Mouse (Mus musculus) hindbrain, postnatal 0 days (tissue): ENCODE data around the gene Cerk. TPM values are rescaled to one million over a fixed set of nuclear protein-coding genes. Genes with fewer than 3 reads are reported as not detected.

Experiments used
- ATAC-seq: fragments of 200-750 bp; cut with Nextera tagmentation; 2 replicates; pipeline ENCODE4 v1.8.0; 2017; ENCODE audit warnings: mild to moderate bottlenecking, moderate TSS enrichment, moderate library complexity
- DNase-seq: peaks from one replicate; pipeline ENCODE4 v3.0.0-alpha.2; 2015; ENCODE audit warnings: low spot score
- H3K27ac ChIP-seq: fragments of 300-500 bp; sonication (generic); 2 replicates; pipeline ENCODE4 v1.5.1; 2014; ENCODE audit warnings: mild to moderate bottlenecking
- H3K27me3 ChIP-seq: fragments of 300-500 bp; sonication (generic); 2 replicates; pipeline ENCODE4 v1.6.1; 2014; ENCODE audit warnings: low read length, mixed read lengths; ENCODE audit not compliant: insufficient read depth
- H3K36me3 ChIP-seq: fragments of 300-500 bp; sonication (generic); 2 replicates; pipeline ENCODE4 v1.6.1; 2014; ENCODE audit warnings: low read length, mixed read lengths; ENCODE audit not compliant: insufficient read depth
- H3K4me1 ChIP-seq: fragments of 300-500 bp; sonication (generic); 2 replicates; pipeline ENCODE4 v1.6.1; 2014; ENCODE audit warnings: antibody characterized with exemption, low read length, mixed read lengths; ENCODE audit not compliant: insufficient read depth
- H3K4me2 ChIP-seq: fragments of 300-500 bp; sonication (generic); 2 replicates; pipeline ENCODE4 v1.6.1; 2014; ENCODE audit warnings: low read depth, mild to moderate bottlenecking, low read length, moderate library complexity, mixed read lengths
- H3K4me3 ChIP-seq: fragments of 300-500 bp; sonication (generic); 2 replicates; pipeline ENCODE4 v1.5.1; 2014; ENCODE audit warnings: low read length
- H3K9ac ChIP-seq: fragments of 300-500 bp; sonication (generic); replicated peaks from 2 replicates; pipeline ENCODE4 v1.6.1; 2014; ENCODE audit warnings: mild to moderate bottlenecking, low read length, moderate library complexity, mixed read lengths
- H3K9me3 ChIP-seq: fragments of 300-500 bp; sonication (generic); 2 replicates; pipeline ENCODE4 v1.6.1; 2016; ENCODE audit warnings: low read length, mixed read lengths
- CTCF ChIP-seq: IDR thresholded peaks from 2 replicates; pipeline ENCODE4 v1.5.1; 2016; ENCODE audit warnings: antibody characterized with exemption, control low read depth, low read depth
- WGBS: fragments of 180-500 bp; shearing (Covaris S2); extraction: QIAGEN DNeasy Blood & Tissue Kit; methylation state at CpG from one replicate; pipeline ENCODE4 v1.1.7; 2014; 5-methylcytosine and 5-hydroxymethylcytosine counted together
- polyA plus RNA-seq: library from polyadenylated mRNA; unstranded; fragments of >200 nt; fragmentation: Nextera tagmentation; extraction: Ambion mirVana; gene quantifications from 2 replicates; pipeline ENCODE4 v1.2.1, GENCODE M21; 2015
- total RNA-seq: library from RNA; depleted of rRNA; stranded (reverse); fragments of >200 nt; gene quantifications from 2 replicates; pipeline ENCODE4 v1.2.3, GENCODE M21; 2014

Gene Cerk
- total and polyA plus RNA-seq, 2 experiments from 2014 or later, result 23.4 to 46.3 TPM

GRCm38 (mm10) chr15:86110361-86111103 lies 75.4 kb downstream of the Cerk start:
- 49% methylated on average over 10 of the region's 10 CpGs for WGBS
- no peaks in the 10 kb centered on the region for H3K27me3 ChIP-seq
- H3K9ac ChIP-seq, result no peak overlapping the region
- ATAC-seq (peak; percentile 33; the same call in 1 of the 2 replicates), DNase-seq (peak; percentile 65)
- no peaks in the 10 kb centered on the region for H3K9me3 ChIP-seq
- no peaks in the 10 kb centered on the region for H3K36me3 ChIP-seq
- peak overlapping the region; percentile 52 for H3K27ac ChIP-seq
- no peak overlapping the region for H3K4me3 ChIP-seq
- no peak for TF ChIP-seq CTCF
- peaks cover 36% of the 10 kb centered on the region for H3K4me1 ChIP-seq
- no peak overlapping the region for H3K4me2 ChIP-seq

GRCm38 (mm10) chr15:86109650-86110211 lies 76.2 kb downstream of the Cerk start:
- H3K4me3 ChIP-seq, result no peak overlapping the region
- H3K36me3 ChIP-seq, result no peaks in the 10 kb centered on the region
- peaks cover 36% of the 10 kb centered on the region for H3K4me1 ChIP-seq
- H3K27ac ChIP-seq, result peak overlapping the region; percentile 52
- no peak overlapping the region for H3K4me2 ChIP-seq
- WGBS, result 61% methylated on average over 8 of the region's 8 CpGs
- DNase-seq, result no peak
- no peak for TF ChIP-seq CTCF
- ATAC-seq, result no peak
- H3K9ac ChIP-seq, result no peak overlapping the region
- no peaks in the 10 kb centered on the region for H3K27me3 ChIP-seq
- no peaks in the 10 kb centered on the region for H3K9me3 ChIP-seq

DNA sequence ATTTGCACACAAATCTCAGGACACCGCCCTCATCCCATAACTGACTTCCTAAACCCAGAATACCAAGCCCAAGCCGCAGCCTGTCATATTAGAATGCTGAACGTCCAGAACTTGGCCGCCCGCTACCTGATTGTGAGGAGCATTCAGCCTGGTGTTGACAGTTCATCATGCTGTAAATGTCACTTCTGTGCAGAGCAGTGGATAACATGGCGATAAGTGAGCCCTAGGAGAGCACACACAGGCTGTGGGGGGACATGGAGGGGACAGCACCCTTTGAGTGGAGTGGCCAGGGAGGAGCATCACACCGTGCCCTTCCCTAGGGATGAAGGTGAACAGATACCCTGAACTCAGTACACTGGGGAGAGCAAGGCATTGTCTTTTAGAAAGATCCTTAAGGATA lies 76.7 kb downstream of the Cerk start:
- Histone ChIP-seq H3K4me2 (no peak overlapping the region), H3K9me3 (no peaks in the 10 kb centered on the region), H3K4me3 (no peak overlapping the region), H3K27ac (peak overlapping the region; percentile 52; the same call in 1 of the 2 replicates), H3K9ac (no peak overlapping the region), H3K4me1 (peaks cover 36% of the 10 kb centered on the region), H3K27me3 (no peaks in the 10 kb centered on the region), H3K36me3 (no peaks in the 10 kb centered on the region)
- no peak for TF ChIP-seq CTCF
- ATAC-seq (no peak), DNase-seq (no peak)
- WGBS, result 77% methylated on average over 7 of the region's 7 CpGs

DNA sequence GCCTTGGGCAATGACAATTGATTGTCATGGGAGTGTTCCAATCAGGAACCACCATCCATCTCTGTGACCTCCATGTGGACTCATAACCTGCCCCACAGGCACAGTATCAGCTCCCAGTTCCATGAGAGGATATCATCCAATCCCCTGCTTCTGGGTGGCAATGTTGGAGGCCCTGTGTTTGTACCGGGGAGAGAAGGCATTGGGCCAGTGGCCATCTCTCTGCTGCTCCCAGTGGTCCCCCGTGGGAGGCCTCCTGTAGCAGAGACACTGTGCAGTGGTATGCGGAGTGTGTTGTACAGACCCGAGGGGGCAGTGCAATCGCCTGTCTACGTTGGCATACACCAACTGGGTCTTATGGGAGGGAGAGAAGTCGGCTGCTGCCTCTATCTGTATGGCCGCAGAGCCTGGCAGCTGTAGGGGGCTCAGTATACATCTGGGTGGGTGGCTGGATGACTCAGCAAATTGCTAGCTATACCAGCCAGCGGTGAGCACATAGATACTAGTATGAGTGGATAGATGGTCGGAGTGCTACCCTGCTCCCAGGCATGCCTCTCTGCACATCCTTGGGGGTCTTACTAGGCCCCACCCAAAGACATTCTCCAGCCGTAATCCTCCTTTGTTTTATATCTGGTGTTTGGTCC lies 78.0 kb downstream of the Cerk start:
- Histone ChIP-seq H3K36me3 (no peaks in the 10 kb centered on the region), H3K9ac (no peak overlapping the region), H3K9me3 (no peaks in the 10 kb centered on the region), H3K4me2 (no peak overlapping the region), H3K4me1 (peaks cover 30% of the 10 kb centered on the region), H3K27me3 (no peaks in the 10 kb centered on the region), H3K4me3 (no peak overlapping the region), H3K27ac (no peak overlapping the region)
- peak; percentile 57; the same call in 1 of the 2 replicates for ATAC-seq
- peak; percentile 35 for DNase-seq
- WGBS, result 67% methylated on average over 11 of the region's 11 CpGs
- TF ChIP-seq CTCF, result 0 out of 2 replicates have a peak, but pooled peaks have one; percentile 29

- H3K27ac ChIP-seq, result no peak overlapping the region
- no peak overlapping the region for H3K4me3 ChIP-seq
- H3K4me2 ChIP-seq, result no peak overlapping the region
- 54% methylated on average over 6 of the region's 6 CpGs for WGBS
- H3K9me3 ChIP-seq, result no peaks in the 10 kb centered on the region
- peaks cover 18% of the 10 kb centered on the region for H3K4me1 ChIP-seq
- no peak overlapping the region for H3K9ac ChIP-seq
- TF ChIP-seq CTCF, result no peak
- no peaks in the 10 kb centered on the region for H3K27me3 ChIP-seq
- ATAC-seq (no peak), DNase-seq (no peak)
- H3K36me3 ChIP-seq, result peaks cover 4% of the 10 kb centered on the region; the same call in 1 of the 2 replicates
Measured at GRCm38 (mm10) chr15:86105751-86106150, 80.2 kb downstream of the Cerk start.

- WGBS, result 85% methylated on average over 7 of the region's 7 CpGs
- Histone ChIP-seq H3K27me3 (no peaks in the 10 kb centered on the region), H3K27ac (no peak overlapping the region), H3K36me3 (peaks cover 4% of the 10 kb centered on the region; the same call in 1 of the 2 replicates), H3K9ac (no peak overlapping the region), H3K4me3 (no peak overlapping the region), H3K9me3 (no peaks in the 10 kb centered on the region), H3K4me2 (no peak overlapping the region), H3K4me1 (peaks cover 14% of the 10 kb centered on the region)
- no peak for ATAC-seq
- no peak for DNase-seq
- no peak for TF ChIP-seq CTCF
Measured at GRCm38 (mm10) chr15:86105345-86105697, 80.6 kb downstream of the Cerk start.
